Mouse (Mus musculus) heart, postnatal 0 days (tissue): ENCODE data around the gene Syn3.

Experiments
- CTCF ChIP-seq: IDR thresholded peaks from 2 replicates; pipeline ENCODE4 v1.5.1; 2016; ENCODE audit warnings: antibody characterized with exemption, control low read depth, low read depth
- EP300 ChIP-seq: IDR thresholded peaks from 2 replicates; pipeline ENCODE4 v1.6.1; 2016; ENCODE audit warnings: antibody characterized with exemption, low read depth

GRCm38 (mm10) chr10:86218984-86219383, 279.7 kb downstream of the Syn3 start:
- no peak for TF ChIP-seq CTCF
- no peak for TF ChIP-seq EP300
